Mouse (Mus musculus) urinary bladder, postnatal 36 days (tissue): ENCODE data around the gene Ccdc110.

Experiments used
- DNase-seq, 2 experiments: peaks; one replicate each; pipeline ENCODE4 v3.0.0; 2022; ENCODE audit warnings: low spot score in 2 of 2, mixed read lengths in 1 of 2

The Ccdc110 gene

GRCm38 (mm10) chr8:45975837-45976468, 41.5 kb downstream of the Ccdc110 start:
- no peak for DNase-seq

GRCm38 (mm10) chr8:45986665-45987064, 52.2 kb downstream of the Ccdc110 start:
- no peak for DNase-seq

GRCm38 (mm10) chr8:45988189-45988588, 53.8 kb downstream of the Ccdc110 start:
- DNase-seq: no peak

GRCm38 (mm10) chr8:45990631-45991310, 56.4 kb downstream of the Ccdc110 start:
- DNase-seq: no peak
